8 mouse cellular contexts compared by ENCODE assay signal in the genomic region with DNA sequence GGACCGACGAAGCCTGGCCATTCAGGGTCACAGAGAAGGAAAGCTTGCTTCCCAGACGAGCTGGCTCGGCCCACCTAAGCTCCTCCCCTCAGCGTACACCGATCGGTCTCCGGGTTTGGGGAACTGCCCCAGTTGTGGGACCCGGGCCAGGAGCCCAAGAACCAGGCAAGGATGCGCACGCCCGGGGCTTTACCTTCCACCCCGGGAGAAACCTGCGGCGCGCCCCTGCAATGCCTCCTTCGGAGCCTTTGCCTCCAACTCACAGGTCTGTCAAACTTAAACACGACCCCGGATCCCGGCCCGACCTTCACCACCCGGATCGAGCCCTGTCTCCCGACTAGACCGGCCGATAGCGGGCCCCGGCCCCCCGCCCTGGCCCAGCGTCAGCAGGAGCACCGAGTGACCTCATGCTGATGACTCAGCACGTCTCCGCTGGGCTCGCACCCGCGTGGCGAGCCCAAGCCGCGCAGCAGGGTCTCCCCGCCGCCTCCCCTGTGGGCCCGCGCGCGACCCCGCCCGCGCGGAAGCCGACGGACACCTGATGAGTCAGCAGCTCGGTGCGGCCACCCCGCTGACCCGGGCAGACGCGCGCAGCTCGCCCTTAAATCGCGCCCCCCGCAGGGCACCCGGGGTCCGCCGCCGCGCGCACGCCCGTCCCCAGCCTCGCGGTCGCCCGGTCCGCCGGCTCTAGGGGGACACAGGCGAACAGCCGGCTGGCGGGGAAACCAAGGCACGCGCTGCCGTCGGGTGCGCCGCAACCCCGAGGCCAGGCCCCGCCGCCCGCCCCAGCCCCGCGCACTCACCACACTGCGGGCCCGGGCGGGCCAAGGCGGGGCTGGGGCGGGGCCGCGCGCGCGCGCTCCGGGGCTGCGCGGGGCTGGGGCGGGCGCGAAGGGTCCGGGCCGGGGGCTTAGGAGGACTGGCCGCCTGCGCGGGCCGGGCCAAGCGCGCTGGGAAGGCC. TPM values are rescaled to one million over a fixed set of nuclear protein-coding genes. Genes with fewer than 3 reads are reported as not detected.
DNase-seq lines count a peak whose midpoint lies in the region; ATAC-seq and TF ChIP-seq lines count a peak whose summit lies in the region.

No protein-coding gene starts in this region.

- peak overlapping the region; percentile 87 for H3K4me2 ChIP-seq in CH12.LX (ENCODE audit: insufficient read depth, low read depth, poor library complexity, severe bottlenecking)
- H3K4me2 ChIP-seq in heart, postnatal 0 days (ENCODE audit: low read depth, low read length) = peak overlapping the region; percentile 96
- H3K4me2 ChIP-seq in lung, postnatal 0 days (replicated peaks; ENCODE audit: low read depth, low read length) = peak overlapping the region; percentile 87

- peak; percentile 72 for DNase-seq in CH12.LX (ENCODE audit: extremely low read depth)
- DNase-seq in brain, embryonic 14.5 days (ENCODE audit: low read depth) = peak; percentile 60
- DNase-seq in forebrain, embryonic 10.5 days (ENCODE audit: extremely low spot score, low spot score) = peak; percentile 65
- peak; percentile 58 for DNase-seq in heart, postnatal 0 days (ENCODE audit: low spot score)
- DNase-seq in kidney, postnatal 36 days = peak; percentile 89 to 92
- peak; percentile 81 for DNase-seq in lung, postnatal 0 days (ENCODE audit: low spot score)
- DNase-seq in ovary, adult 18-20 months (ENCODE audit: low spot score) = peak; percentile 76
- DNase-seq in thymus, adult 2 months = peak; percentile 49

- peak overlapping the region; percentile 96 for H3K9ac ChIP-seq in CH12.LX (ENCODE audit: insufficient read depth, low read depth)
- peak overlapping the region; percentile 94 for H3K9ac ChIP-seq in heart, postnatal 0 days (replicated peaks; ENCODE audit: low read depth, low read length)
- peak overlapping the region; percentile 90 for H3K9ac ChIP-seq in lung, postnatal 0 days (replicated peaks; ENCODE audit: low read depth)

- H3K4me3 ChIP-seq in CH12.LX (replicated peaks in 1 of 3; ENCODE audit: low read depth in 2 of 3, low read length in 2 of 3, poor library complexity in 1 of 3) = peak overlapping the region; percentile 74 to 93 (median 83)
- peak overlapping the region; percentile 96 for H3K4me3 ChIP-seq in forebrain, embryonic 10.5 days
- peak overlapping the region; percentile 90 for H3K4me3 ChIP-seq in heart, postnatal 0 days (ENCODE audit: low read depth, low read length)
- peak overlapping the region; percentile 92 for H3K4me3 ChIP-seq in lung, postnatal 0 days (ENCODE audit: low read depth, low read length)
- peak overlapping the region; percentile 84 for H3K4me3 ChIP-seq in thymus, adult 2 months (ENCODE audit: control insufficient read depth, insufficient read depth, low read length)

- H3K79me2 ChIP-seq in CH12.LX (replicated peaks; ENCODE audit: control insufficient read depth, extremely low read depth, insufficient read depth, poor library complexity, severe bottlenecking) = peaks cover 39% of the 10 kb centered on the region

- TF ChIP-seq CTCF in CH12.LX (conservative IDR thresholded peaks at IDR 0.05 in 1 of 2, IDR thresholded peaks at IDR 0.05 in 1 of 2; ENCODE audit: low read depth in 2 of 2, low read length in 2 of 2) = peak in 1 of 2 experiments; percentile 14; a peak in 1 of 4 replicates
- no peak for TF ChIP-seq CTCF in brain, embryonic 14.5 days (IDR thresholded peaks at IDR 0.05; ENCODE audit: borderline replicate concordance, extremely low read depth, insufficient read depth, insufficient read length)
- TF ChIP-seq CTCF in heart, postnatal 0 days (IDR thresholded peaks at IDR 0.05; ENCODE audit: low read depth) = no peak
- no peak for TF ChIP-seq CTCF in lung, postnatal 0 days (IDR thresholded peaks at IDR 0.05)
- no peak for TF ChIP-seq CTCF in thymus, adult 2 months (IDR thresholded peaks at IDR 0.05; ENCODE audit: borderline replicate concordance, control insufficient read depth, extremely low read depth, insufficient read depth, low read length, poor library complexity)

- H3K9me3 ChIP-seq in CH12.LX (replicated peaks; ENCODE audit: low read length) = no peaks in the 10 kb centered on the region
- H3K9me3 ChIP-seq in forebrain, embryonic 10.5 days = no peaks in the 10 kb centered on the region
- no peaks in the 10 kb centered on the region for H3K9me3 ChIP-seq in heart, postnatal 0 days (replicated peaks; ENCODE audit: control insufficient read depth, low read length)
- H3K9me3 ChIP-seq in lung, postnatal 0 days (ENCODE audit: low read length) = no peaks in the 10 kb centered on the region

- no peak for TF ChIP-seq RAD21 in CH12.LX (IDR thresholded peaks at IDR 0.05; ENCODE audit: low read depth, low read length)

- WGBS in forebrain, embryonic 10.5 days = under 1% methylated on average over 115 of the region's 116 CpGs
- WGBS in heart, postnatal 0 days = under 1% methylated on average over 86 of the region's 116 CpGs
- 1% methylated on average over 75 of the region's 116 CpGs for WGBS in lung, postnatal 0 days
- WGBS in thymus, adult 2 months = under 1% methylated on average over 116 of the region's 116 CpGs

- TF ChIP-seq POLR2A in CH12.LX (IDR thresholded peaks at IDR 0.05; ENCODE audit: low read depth, low read length) = peak; percentile 58; the same call in 1 of the 2 replicates
- no peak for TF ChIP-seq POLR2A in brain, embryonic 14.5 days (IDR thresholded peaks at IDR 0.05; ENCODE audit: borderline replicate concordance, extremely low read depth, insufficient read depth, insufficient read length, poor library complexity, severe bottlenecking)
- no peak for TF ChIP-seq POLR2A in thymus, adult 2 months (IDR thresholded peaks at IDR 0.05; ENCODE audit: control insufficient read depth, extremely low read depth, insufficient read depth, low read length, poor library complexity)

- H3K4me1 ChIP-seq in CH12.LX (ENCODE audit: control insufficient read depth in 1 of 2, insufficient read depth in 2 of 2) = peaks cover 22 to 45% of the 10 kb centered on the region in 2 experiments
- peaks cover 69% of the 10 kb centered on the region for H3K4me1 ChIP-seq in forebrain, embryonic 10.5 days
- peaks cover 31% of the 10 kb centered on the region for H3K4me1 ChIP-seq in heart, postnatal 0 days (ENCODE audit: control insufficient read depth, insufficient read depth)
- peaks cover 19% of the 10 kb centered on the region for H3K4me1 ChIP-seq in lung, postnatal 0 days (ENCODE audit: insufficient read depth, low read depth, low read length)
- H3K4me1 ChIP-seq in thymus, adult 2 months (replicated peaks; ENCODE audit: control insufficient read depth, insufficient read depth, low read length) = peaks cover 49% of the 10 kb centered on the region

- dilution Hi-C loops in CH12.LX (cut with MboI; ENCODE audit: extremely low pct_ligation_motif_present, extremely low pct_unique_long_range_greater_than_20kb, low sequenced_read_pairs) = no loop called here

- no peaks in the 10 kb centered on the region for H3K27me3 ChIP-seq in CH12.LX (replicated peaks)
- H3K27me3 ChIP-seq in forebrain, embryonic 10.5 days (ENCODE audit: poor library complexity, severe bottlenecking) = no peaks in the 10 kb centered on the region
- H3K27me3 ChIP-seq in heart, postnatal 0 days (ENCODE audit: control insufficient read depth, insufficient read depth, low read length) = no peaks in the 10 kb centered on the region
- H3K27me3 ChIP-seq in lung, postnatal 0 days (replicated peaks; ENCODE audit: insufficient read depth, low read length) = no peaks in the 10 kb centered on the region
- H3K27me3 ChIP-seq in thymus, adult 2 months (ENCODE audit: control insufficient read depth, insufficient read depth, low read length) = no peaks in the 10 kb centered on the region

- in situ Hi-C loops in CH12.LX (cut with MboI; ENCODE audit: low pct_ligation_motif_present, low pct_unique_long_range_greater_than_20kb, low sequenced_read_pairs) = no loop called here

- peaks cover 11 to 28% of the 10 kb centered on the region in 2 experiments for H3K36me3 ChIP-seq in CH12.LX (replicated peaks in 1 of 2; ENCODE audit: control insufficient read depth in 1 of 2, insufficient read depth in 1 of 2, low read length in 1 of 2)
- H3K36me3 ChIP-seq in forebrain, embryonic 10.5 days (replicated peaks) = peaks cover 23% of the 10 kb centered on the region
- peaks cover 10% of the 10 kb centered on the region for H3K36me3 ChIP-seq in heart, postnatal 0 days (replicated peaks; ENCODE audit: control insufficient read depth, insufficient read depth, low read length)
- no peaks in the 10 kb centered on the region for H3K36me3 ChIP-seq in lung, postnatal 0 days (ENCODE audit: insufficient read depth, low read length)
- H3K36me3 ChIP-seq in thymus, adult 2 months (ENCODE audit: control insufficient read depth, insufficient read depth, low read length) = no peaks in the 10 kb centered on the region

- TF ChIP-seq EP300 in CH12.LX (IDR thresholded peaks at IDR 0.05; ENCODE audit: low read length) = no peak
- TF ChIP-seq EP300 in heart, postnatal 0 days (IDR thresholded peaks at IDR 0.05; ENCODE audit: low read depth) = no peak
- no peak for TF ChIP-seq EP300 in lung, postnatal 0 days (IDR thresholded peaks at IDR 0.05)

- peak; percentile 70 for ATAC-seq in heart, postnatal 0 days (ENCODE audit: insufficient read depth, low read depth)
- peak; percentile 73 for ATAC-seq in lung, postnatal 0 days

- H3K27ac ChIP-seq in CH12.LX (ENCODE audit: insufficient read depth, low read depth) = peak overlapping the region; percentile 71
- H3K27ac ChIP-seq in forebrain, embryonic 10.5 days = peak overlapping the region; percentile 97
- peak overlapping the region; percentile 89 for H3K27ac ChIP-seq in heart, postnatal 0 days (ENCODE audit: low read depth)
- H3K27ac ChIP-seq in lung, postnatal 0 days (ENCODE audit: low read length) = peak overlapping the region; percentile 92
- H3K27ac ChIP-seq in thymus, adult 2 months (ENCODE audit: control insufficient read depth, insufficient read depth, low read length) = no peak overlapping the region

RNA-seq across cellular contexts. Expression of gene Mafg, which starts 0.6 kb away (rescaled TPM):
- total RNA-seq in CH12.LX (2012; rRNA removed) (26.4 and 29.3 TPM in 2 replicates), CH12.LX (2014; rRNA removed) (14.6 and 17.0 TPM in 2 replicates)
- polyA plus RNA-seq in CH12.LX (2012; ENCODE audit: insufficient read length, low read depth) = 62.1 and 63.7 TPM in 2 replicates
- 57.4 and 57.6 TPM in 2 replicates for polyA plus RNA-seq in brain, embryonic 14.5 days (2012; rRNA removed)
- polyA plus RNA-seq in forebrain, embryonic 10.5 days (2016; fragmentation: Nextera tagmentation; extraction: Ambion mirVana) = 20.2 and 22.7 TPM in 2 replicates
- total RNA-seq in heart, postnatal 0 days (2014; rRNA removed; ENCODE audit: low replicate concordance) = 34.1 and 37.7 TPM in 2 replicates
- polyA plus RNA-seq in heart, postnatal 0 days (2015; fragmentation: Nextera tagmentation; extraction: Ambion mirVana) = 13.6 and 14.1 TPM in 2 replicates
- polyA plus RNA-seq in lung, postnatal 0 days (2015; fragmentation: Nextera tagmentation; extraction: Ambion mirVana) = 25.9 and 28.3 TPM in 2 replicates
- 33.6 and 35.5 TPM in 2 replicates for polyA plus RNA-seq in thymus, adult 2 months (2012; rRNA removed)

RNA-seq across cellular contexts. Expression of gene Sirt7, which starts 7.8 kb away (rescaled TPM):
- total RNA-seq in CH12.LX (2012; rRNA removed) = 75.2 and 87.1 TPM in 2 replicates
- 71.7 and 74.4 TPM in 2 replicates for total RNA-seq in CH12.LX (2014; rRNA removed)
- polyA plus RNA-seq in CH12.LX (2012; ENCODE audit: insufficient read length, low read depth) = 84.4 and 91.3 TPM in 2 replicates
- 59.4 and 85.8 TPM in 2 replicates for polyA plus RNA-seq in brain, embryonic 14.5 days (2012; rRNA removed)
- polyA plus RNA-seq in forebrain, embryonic 10.5 days (2016; fragmentation: Nextera tagmentation; extraction: Ambion mirVana) = 30.1 and 32.8 TPM in 2 replicates
- total RNA-seq in heart, postnatal 0 days (2014; rRNA removed; ENCODE audit: low replicate concordance) = 12.4 and 63.2 TPM in 2 replicates
- polyA plus RNA-seq in heart, postnatal 0 days (2015; fragmentation: Nextera tagmentation; extraction: Ambion mirVana) = 14.1 and 15.2 TPM in 2 replicates
- polyA plus RNA-seq in lung, postnatal 0 days (2015; fragmentation: Nextera tagmentation; extraction: Ambion mirVana) = 45.3 and 46.0 TPM in 2 replicates
- 169 and 184 TPM in 2 replicates for polyA plus RNA-seq in thymus, adult 2 months (2012; rRNA removed)

RNA-seq across cellular contexts. Expression of gene Pycr1, which starts 10.7 kb away (rescaled TPM):
- 26.2 and 75.3 TPM in 2 replicates for total RNA-seq in CH12.LX (2012; rRNA removed)
- 18.3 and 21.0 TPM in 2 replicates for total RNA-seq in CH12.LX (2014; rRNA removed)
- polyA plus RNA-seq in CH12.LX (2012; ENCODE audit: insufficient read length, low read depth) = 27.2 and 32.3 TPM in 2 replicates
- polyA plus RNA-seq in brain, embryonic 14.5 days (2012; rRNA removed) = 19.9 and 26.8 TPM in 2 replicates
- 37.5 and 40.5 TPM in 2 replicates for polyA plus RNA-seq in forebrain, embryonic 10.5 days (2016; fragmentation: Nextera tagmentation; extraction: Ambion mirVana)
- total RNA-seq in heart, postnatal 0 days (2014; rRNA removed; ENCODE audit: low replicate concordance) = 2.1 and 5.8 TPM in 2 replicates
- polyA plus RNA-seq in heart, postnatal 0 days (2015; fragmentation: Nextera tagmentation; extraction: Ambion mirVana) = 6.3 and 6.5 TPM in 2 replicates
- 6.9 and 7.1 TPM in 2 replicates for polyA plus RNA-seq in lung, postnatal 0 days (2015; fragmentation: Nextera tagmentation; extraction: Ambion mirVana)
- polyA plus RNA-seq in thymus, adult 2 months (2012; rRNA removed) = 2.8 and 3.4 TPM in 2 replicates

RNA-seq across cellular contexts. Expression of gene Pcyt2, which starts 15.1 kb away (rescaled TPM):
- total RNA-seq in CH12.LX (2012; rRNA removed) = 166 and 175 TPM in 2 replicates
- 149 and 154 TPM in 2 replicates for total RNA-seq in CH12.LX (2014; rRNA removed)
- 155 and 158 TPM in 2 replicates for polyA plus RNA-seq in CH12.LX (2012; ENCODE audit: insufficient read length, low read depth)
- polyA plus RNA-seq in brain, embryonic 14.5 days (2012; rRNA removed) = 229 and 307 TPM in 2 replicates
- polyA plus RNA-seq in forebrain, embryonic 10.5 days (2016; fragmentation: Nextera tagmentation; extraction: Ambion mirVana) = 145 and 148 TPM in 2 replicates
- total RNA-seq in heart, postnatal 0 days (2014; rRNA removed; ENCODE audit: low replicate concordance) = 57.5 and 76.7 TPM in 2 replicates
- 67.5 and 69.6 TPM in 2 replicates for polyA plus RNA-seq in heart, postnatal 0 days (2015; fragmentation: Nextera tagmentation; extraction: Ambion mirVana)
- 93.9 and 102 TPM in 2 replicates for polyA plus RNA-seq in lung, postnatal 0 days (2015; fragmentation: Nextera tagmentation; extraction: Ambion mirVana)
- 247 and 260 TPM in 2 replicates for polyA plus RNA-seq in thymus, adult 2 months (2012; rRNA removed)

RNA-seq across cellular contexts. Expression of gene Myadml2, which starts 15.1 kb away (rescaled TPM):
- 0.68 and 0.88 TPM in 2 replicates for total RNA-seq in CH12.LX (2012; rRNA removed)
- not detected in 2 replicates for total RNA-seq in CH12.LX (2014; rRNA removed)
- polyA plus RNA-seq in CH12.LX (2012; ENCODE audit: insufficient read length, low read depth) = not detected in 2 replicates
- 0.35 and 0.51 TPM in 2 replicates for polyA plus RNA-seq in brain, embryonic 14.5 days (2012; rRNA removed)
- not detected in 2 replicates for polyA plus RNA-seq in forebrain, embryonic 10.5 days (2016; fragmentation: Nextera tagmentation; extraction: Ambion mirVana)
- total RNA-seq in heart, postnatal 0 days (2014; rRNA removed; ENCODE audit: low replicate concordance) = 27.8 and 29.3 TPM in 2 replicates
- 32.7 and 33.5 TPM in 2 replicates for polyA plus RNA-seq in heart, postnatal 0 days (2015; fragmentation: Nextera tagmentation; extraction: Ambion mirVana)
- polyA plus RNA-seq in lung, postnatal 0 days (2015; fragmentation: Nextera tagmentation; extraction: Ambion mirVana) = 0.46 TPM in 1 of 2 replicates, not detected in the other
- polyA plus RNA-seq in thymus, adult 2 months (2012; rRNA removed) = 1.2 and 3.2 TPM in 2 replicates
